Mouse (Mus musculus): ENCODE results near the gene Serpinb1a.
A peak's percentile ranks its signal among the peaks of the same experiment; 100 is the strongest.

Serpinb1a gene

DNA sequence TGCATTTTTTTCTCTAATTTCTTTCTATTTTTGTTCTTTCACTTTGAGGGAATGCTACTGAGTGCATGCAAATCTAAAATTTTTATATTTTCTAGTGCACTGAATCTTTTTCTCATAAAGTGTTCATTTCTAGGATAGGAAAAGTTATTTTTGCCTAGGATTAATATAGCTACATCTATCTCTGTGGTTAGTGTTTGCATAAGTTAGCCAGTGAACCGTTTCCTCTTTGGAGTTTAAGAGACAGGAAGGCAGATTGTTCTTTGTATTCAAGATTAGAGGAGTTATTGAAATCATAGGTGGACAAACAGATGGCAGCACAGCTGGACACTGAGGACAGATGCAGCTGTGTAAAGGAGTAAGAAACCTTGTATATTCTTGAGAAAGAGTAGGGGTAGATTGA is 11.7 kb downstream of the Serpinb1a start:
- DNase-seq (ENCODE audit: low spot score in 2 of 2), result no peak

DNA sequence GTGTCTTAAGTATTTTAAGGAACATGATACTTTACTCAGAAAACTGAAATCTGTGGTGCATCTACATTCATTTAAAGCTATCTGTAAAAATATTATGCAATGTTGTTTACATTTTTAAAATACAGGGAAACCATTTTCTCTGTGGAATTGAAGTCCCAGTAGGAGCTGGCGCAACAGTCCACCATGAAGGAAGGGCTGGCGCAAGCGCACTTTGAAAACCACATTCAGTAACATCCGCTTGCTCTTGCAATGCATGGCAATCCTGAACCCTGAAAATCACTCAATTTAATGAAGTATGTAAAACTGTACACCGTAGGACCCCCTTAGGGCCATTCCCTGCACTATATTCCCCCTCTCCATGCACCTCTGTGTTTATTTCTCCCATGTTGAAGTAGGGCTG is 16.5 kb downstream of the Serpinb1a start:
- DNase-seq (ENCODE audit: low spot score in 2 of 2), result no peak

DNA sequence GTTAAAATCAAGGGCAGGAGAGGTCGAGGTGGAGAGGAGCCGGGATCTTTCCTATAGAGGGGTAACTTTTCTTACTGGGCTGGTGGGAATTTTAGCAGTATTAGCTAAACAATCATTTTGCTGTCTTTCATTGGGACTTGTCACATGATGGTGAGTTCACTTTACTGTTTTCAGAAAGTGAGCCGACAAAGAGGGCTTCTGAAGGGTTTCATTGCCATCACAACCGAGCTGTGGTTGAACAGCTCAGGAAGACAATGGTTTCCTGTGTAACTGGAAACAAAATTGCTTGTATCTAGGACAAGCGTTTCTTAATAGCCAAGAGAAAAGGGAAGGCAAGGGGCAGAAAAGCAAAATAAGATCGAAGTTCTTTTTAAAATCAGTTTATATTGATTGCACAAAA is 17.7 kb downstream of the Serpinb1a start:
- DNase-seq (ENCODE audit: low spot score in 2 of 2), result no peak

DNA sequence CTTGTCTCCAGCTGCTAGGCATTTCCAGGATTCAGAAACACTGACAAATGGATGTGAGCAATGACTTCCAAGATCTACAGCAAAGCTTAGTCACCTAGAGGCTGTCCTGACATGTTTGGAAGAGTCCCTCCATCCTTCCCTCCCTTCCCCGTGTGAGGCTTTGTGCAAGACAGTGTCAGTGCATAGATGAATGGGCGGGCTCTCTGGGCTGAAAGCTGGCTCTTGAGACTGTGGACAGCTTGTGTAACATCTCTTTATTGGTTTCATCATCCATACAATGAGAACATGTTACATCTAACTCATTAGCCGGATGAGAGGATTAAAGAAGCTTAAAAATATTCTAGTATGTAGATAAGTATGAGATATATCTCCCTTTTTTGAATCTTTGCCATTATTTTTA is 18.2 kb downstream of the Serpinb1a start:
- no peak for DNase-seq (ENCODE audit: low spot score in 2 of 2)

DNA sequence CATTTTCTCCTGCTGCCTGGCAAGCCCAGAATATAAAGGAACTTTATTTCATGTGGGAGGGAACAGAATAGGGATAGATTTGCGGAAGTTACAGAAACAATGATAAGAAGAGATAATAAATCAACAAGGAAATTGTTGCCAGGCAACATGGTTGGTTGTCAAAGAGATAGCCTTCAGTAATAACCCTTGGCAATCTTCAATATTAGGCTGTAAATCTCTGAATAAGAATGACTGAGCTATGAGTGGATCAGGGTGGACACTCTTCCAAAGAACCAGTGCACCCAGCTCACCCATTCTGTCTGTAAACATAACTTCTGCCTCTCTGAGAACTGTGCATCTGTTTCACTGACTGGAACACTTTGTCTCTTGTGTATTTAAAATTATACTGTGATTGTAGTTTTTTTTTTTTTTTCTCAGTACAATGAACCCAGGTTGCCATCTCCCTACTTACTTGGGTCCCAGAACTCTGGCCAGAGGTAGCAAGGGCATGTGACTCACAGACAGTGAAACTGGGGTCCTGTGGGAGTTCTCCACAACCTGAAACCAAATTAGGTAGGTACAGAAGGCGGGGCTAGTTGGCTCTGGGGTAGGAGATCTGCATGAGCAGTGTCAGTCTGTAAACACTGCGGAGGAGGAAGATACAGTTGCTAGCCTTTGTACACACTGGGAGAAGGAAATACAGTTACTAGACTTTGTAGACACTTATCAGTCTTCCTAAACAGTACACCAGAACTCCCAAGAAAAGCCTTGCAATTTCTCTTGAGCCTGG is 19.3 kb downstream of the Serpinb1a start:
- peak in 1 of 2 experiments; percentile 31 for DNase-seq (ENCODE audit: low spot score in 2 of 2)

DNA sequence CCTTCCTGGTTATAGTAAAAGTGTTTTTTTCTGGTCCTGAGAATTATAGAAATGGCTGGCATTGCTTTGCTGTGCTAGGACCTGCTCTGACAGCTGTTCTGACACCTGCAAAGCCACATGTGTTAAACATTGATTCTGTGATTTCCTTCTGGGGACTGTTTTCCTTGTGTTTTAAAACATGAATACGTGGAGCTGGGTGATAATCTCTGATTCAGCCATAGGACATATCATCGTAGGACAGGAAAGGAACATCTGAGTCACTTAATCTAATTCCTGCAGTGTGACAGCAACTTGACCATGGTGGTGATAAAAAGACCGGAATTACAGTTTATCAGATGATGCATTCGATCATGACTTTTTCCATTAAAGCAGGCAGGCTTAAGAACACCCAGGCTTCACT is 22.1 kb downstream of the Serpinb1a start:
- DNase-seq (ENCODE audit: low spot score in 2 of 2), result no peak

DNA sequence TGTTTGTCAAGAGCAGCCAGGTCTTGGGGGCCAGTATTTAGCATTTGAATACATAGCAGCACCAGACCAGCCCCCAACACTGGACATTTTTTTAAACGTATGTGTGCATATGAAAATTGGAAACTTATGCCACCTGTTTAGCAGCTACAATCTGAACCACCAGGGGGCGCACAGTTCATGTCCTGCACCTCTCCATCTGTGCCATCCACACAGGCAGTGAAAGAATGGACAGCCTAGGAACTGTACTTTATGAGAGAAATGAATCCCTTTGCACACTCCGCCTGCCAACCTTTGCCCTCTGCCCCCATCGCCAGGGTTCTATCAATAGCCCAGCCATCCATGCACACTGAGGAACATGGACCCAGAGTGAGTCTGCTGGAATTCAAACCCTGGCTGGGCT is 23.0 kb downstream of the Serpinb1a start:
- peak; percentile 56 to 76 for DNase-seq (ENCODE audit: low spot score in 2 of 2)

DNA sequence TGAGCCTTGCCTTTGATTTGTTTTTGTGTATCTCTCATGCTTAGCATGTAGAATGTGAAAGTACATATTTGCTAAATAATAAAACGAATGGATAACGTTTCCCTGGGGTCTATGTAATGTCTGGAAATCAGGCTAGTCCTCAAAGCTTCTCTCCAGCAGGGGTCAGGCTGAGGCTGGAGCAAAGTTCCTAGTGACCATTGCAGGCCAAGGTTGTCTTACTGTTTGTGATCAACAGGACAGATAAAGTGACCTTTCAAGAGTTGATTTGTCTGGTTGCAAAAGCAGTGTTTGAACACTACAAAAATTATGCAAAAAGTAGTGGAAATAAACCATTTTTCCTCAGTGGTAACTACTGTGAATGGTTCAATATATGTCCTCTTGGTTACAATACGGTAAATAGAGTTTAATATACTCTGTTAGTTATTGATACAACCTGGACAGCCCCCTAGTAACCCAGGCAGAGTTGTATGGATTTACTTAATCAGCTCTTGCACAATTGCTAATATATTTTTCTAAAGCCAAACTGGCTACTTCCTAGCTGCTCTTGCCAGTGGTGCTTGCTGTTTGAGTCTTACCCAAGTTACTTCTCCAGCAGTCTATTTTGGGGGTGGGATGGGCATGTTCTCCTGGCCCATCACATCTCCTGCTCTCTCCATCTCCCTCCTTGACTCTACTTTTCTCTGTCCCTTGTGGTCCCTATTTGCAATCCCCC is 23.7 kb downstream of the Serpinb1a start:
- DNase-seq (ENCODE audit: low spot score in 2 of 2), result no peak

DNA sequence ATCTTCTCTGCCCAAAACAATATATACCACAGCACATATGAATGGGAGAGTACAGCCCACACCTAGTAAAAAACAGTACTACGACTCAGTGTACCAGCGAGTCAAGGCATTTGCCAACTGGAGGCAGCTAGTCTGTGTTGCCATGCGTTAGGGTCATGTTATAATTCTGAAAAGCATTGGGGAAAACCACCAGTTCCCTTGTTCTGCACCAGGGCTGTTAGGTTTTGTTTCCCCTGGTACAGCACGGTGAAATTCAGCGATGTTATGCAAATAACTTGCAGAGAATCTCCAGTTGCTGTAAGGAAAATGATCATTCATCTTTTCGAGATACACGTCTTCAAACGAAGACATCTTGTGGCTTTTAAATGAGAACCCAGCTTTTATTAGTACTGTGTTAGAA is 25.4 kb downstream of the Serpinb1a start:
- DNase-seq (ENCODE audit: low spot score in 2 of 2), result no peak

DNA sequence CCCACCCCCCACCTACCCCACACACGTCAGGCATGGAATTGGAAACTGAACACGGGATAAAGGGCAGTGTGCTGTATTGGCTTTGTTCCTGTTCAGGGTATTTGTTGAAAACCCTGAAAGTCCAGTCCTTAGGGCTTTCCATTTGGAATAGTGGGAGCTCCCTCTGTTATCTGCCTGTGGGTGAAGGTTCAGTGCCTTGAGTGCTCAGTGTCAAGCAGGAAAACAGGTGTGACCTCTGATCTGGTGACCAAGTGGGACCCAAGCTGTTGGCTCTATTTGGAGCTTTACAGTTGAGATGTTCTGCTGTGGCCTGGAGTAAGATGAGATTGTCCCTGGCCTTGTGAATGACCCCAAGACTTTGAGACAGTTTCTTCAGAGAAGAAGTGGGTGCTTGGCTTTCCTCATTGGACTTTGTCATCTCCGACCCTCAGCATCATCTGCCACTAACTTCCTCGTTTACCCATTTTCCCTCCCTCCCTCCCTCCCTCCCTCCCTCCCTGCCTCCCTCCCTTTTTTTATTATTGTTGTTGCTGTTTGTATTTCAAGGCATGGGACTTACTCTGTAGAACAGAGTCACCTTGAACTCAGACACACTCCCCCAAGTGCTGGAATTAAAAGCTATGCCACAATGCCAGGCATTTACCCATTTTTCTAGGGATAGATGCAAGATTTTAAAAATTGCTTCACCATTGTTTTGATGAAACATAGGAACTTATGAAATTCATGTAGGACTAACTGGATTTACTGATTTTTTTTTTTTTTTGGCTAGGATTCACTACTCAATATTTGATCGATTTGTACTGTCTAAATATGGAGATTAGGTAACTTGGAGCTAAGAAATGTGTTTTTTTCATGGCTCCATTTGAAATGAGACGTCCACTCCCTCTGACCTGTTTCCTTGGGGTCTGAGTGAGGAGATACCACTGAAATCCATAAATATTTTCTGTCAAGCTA is 26.3 kb downstream of the Serpinb1a start:
- no peak for DNase-seq (ENCODE audit: low spot score in 2 of 2)

DNA sequence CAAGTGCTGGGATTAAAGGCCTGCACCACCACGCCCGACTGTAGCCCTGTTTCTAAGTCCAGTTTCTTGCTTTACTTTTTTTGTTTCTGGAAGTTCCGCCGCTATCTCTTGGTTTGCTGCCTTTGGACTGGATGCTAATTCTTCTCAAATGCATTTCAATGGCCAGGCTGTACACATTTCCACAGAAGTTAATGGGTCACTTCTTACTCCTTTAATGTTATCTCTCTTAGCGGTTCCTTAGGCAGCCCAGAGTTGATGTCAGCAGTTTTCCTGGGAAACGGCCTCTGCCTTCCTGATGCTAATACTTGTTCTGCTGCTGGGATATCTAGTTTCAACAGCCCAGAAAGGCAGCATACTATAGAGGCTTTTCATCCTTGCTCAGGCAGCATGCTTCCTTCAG is 27.9 kb downstream of the Serpinb1a start:
- DNase-seq (ENCODE audit: low spot score in 2 of 2), result no peak

DNA sequence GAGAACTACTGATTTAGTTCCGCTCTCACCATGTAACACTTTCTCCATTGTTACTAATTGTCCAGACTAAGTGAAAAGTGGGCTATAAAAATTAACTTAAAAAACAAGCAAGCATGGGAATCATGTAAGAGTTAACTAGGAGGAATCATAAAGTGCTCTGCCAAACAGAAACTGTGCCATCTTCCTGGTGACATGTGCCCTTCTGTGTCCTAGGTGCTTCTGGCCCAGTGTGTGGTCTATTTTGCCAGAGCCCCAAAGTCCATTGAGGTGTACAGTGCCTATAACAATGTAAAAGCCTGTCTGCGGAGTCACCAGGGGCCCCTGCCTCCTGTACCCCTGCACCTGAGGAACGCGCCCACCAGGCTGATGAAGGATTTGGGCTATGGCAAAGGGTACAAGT is 29.3 kb downstream of the Serpinb1a start:
- no peak for DNase-seq (ENCODE audit: low spot score in 2 of 2)

DNA sequence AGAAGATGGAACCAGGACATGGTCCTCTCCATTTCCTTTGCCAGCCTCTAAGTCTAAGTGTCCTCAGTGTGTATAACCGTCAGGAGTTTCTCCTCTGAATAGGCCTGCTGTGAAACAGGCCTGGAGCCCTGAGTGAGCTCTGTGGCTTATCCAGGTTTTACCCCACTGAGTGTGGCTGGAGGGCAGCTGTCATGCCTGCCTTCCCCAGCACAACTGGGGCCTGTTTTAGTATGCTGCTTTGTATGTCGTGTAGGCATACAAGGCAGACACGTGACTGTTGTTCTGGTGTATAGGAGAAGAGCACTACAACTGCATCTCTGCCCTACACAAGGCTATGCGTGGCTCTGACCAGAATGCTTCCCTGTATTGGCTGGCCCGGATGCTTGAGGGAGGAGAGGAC is 31.1 kb downstream of the Serpinb1a start:
- no peak for DNase-seq (ENCODE audit: low spot score in 2 of 2)

DNA sequence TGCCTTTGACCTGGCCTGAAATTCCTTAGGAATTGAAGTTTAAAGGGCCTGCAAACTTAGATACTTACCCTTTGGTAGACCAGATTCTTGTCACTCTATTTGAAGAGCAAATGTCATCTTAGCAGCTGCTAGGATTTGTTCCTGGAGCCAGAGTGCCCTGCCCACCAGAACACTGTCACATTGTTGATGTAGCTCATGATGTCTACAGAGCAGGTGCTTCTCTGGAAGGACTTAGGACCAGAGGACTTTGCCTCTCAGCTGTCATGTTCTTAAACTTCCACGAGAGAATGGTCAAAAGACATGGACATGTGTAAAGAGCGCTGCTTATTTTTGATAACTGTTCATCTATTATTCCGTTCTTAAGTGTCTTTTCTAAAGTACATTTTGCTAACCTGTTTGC is 31.7 kb downstream of the Serpinb1a start:
- no peak for DNase-seq (ENCODE audit: low spot score in 2 of 2)

DNA sequence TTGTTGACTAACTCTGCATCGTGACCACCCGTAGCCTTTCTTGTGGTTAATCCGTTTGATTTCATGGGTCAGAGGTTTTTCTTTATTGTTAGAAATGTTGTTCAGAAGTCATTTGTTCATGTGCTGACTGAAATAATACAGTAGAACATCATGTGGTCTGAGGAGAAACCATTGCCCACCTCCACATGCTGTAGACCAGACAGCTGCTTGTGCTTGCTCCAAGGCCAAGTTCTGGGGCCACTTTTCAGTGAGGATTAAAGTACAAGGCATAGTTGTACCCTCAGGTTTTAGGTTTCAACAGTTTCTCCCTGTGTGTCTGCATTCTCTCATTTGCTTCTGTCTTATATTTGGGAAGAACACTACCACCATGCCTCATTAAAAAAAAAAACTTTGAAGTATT is 43.4 kb downstream of the Serpinb1a start:
- DNase-seq (ENCODE audit: low spot score in 2 of 2), result no peak

DNA sequence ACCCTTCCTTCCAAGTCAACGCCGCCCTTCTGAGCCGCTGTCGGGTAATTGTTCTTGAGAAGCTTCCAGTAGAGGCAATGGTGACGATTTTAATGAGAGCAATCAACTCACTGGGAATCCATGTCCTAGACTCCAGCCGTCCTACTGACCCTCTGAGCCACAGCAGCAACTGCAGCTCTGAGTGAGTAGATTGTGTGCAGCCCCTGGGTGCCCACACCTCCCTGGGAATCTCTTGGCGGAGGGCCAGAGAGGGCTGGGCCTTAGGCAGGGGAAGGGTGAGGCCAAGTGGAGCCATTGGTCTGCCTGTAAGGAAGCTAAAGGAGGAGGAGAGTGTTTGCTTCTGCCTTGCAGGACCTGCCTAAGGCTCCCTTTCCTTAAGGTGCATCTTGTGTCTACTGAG is 44.2 kb downstream of the Serpinb1a start:
- DNase-seq (ENCODE audit: low spot score in 2 of 2), result no peak

DNA sequence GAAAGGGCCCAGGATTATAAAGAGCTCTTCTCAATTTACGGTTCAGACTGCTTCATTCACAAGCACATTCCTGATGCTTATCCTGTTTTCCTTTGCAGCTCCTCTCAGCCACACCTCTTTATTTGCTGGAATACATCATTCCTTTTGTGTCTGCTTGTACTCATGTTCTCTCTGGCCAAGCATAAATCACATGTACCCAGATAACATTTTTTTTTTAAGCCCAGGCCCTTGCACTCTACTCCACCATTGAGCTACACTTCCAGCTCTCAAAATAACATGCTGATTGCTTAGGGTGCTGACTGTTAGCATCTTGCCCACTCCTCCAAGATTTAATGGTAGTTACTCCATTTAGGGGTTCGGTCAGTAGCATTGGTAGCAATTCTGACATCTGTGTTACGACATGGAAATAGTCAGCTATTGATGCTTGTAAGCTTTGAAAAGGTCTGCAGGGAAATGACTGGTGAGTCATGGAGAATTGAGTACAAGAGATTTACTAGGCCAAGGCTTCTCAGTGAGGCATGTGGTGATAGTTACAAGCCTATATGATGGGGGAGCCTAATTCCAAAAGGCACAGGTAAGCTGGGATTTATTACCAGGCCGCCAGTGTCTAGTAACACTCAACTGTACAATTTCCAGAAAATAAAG is 47.2 kb downstream of the Serpinb1a start:
- no peak for DNase-seq (ENCODE audit: low spot score in 2 of 2)

DNA sequence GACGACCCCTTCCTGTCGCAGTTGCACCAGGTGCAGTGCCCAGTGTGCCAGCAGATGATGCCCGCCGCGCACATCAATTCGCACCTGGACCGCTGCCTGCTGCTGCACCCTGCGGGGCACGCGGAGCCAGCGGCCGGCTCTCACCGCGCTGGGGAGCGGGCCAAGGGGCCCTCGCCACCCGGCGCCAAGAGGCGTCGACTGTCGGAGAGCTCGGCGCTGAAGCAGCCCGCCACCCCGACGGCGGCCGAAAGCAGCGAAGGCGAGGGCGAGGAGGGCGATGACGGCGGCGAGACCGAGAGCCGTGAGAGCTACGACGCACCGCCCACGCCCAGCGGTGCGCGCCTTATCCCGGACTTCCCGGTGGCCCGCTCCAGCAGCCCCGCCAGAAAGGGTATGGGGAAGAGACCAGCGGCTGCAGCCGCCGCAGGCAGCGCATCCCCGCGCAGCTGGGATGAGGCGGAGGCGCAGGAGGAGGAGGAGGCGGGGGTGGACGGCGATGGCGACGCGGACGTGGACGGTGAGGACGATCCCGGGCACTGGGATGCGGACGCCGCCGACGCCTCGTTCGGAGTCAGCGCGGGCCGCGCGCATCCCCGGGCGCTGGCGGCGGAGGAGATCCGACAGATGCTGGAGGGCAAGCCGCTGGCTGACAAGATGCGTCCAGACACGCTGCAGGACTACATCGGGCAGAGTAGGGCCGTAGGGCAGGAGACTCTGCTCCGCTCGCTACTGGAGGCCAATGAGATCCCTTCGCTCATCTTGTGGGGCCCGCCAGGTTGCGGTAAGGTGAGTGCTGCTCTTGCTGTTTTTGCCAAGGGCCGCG is 48.5 kb downstream of the Serpinb1a start, which contains the start of gene D930007J09Rik:
Gene D930007J09Rik (minus strand): TSS at position 591 of the 823 bp plus-strand sequence.
- peak; percentile 11 to 26 for DNase-seq (ENCODE audit: low spot score in 2 of 2)

DNA sequence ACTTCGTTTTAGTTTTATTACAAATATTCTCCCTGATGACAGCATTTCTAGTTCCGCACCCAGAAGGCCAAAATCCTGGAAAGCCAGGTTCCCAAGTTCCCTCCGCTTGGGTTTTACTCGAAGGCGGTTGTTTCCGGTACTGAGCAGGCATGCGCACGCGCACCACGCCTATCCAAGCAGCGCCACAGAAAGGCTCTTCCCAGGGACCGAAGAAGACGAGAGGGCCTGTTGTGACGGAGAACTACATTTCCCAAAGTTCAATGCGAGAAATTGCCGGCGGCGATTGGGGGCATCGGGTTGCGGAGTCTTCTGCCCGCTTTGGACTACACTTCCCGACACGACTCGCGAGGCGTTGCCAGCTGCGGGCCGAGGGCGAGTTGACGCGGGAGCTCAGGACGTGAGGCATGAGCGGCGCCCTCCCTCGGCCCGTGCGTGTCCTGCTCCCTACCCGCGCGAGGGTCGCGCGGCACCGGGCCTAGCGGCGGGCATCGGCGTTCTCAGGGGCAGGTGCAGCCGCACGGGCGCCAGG is 49.2 kb downstream of the Serpinb1a start, which contains the start of gene Wrnip1:
Gene Wrnip1 (plus strand): TSS at position 346 of the 529 bp plus-strand sequence.
- DNase-seq (ENCODE audit: low spot score in 2 of 2), result peak; percentile 80 to 87

DNA sequence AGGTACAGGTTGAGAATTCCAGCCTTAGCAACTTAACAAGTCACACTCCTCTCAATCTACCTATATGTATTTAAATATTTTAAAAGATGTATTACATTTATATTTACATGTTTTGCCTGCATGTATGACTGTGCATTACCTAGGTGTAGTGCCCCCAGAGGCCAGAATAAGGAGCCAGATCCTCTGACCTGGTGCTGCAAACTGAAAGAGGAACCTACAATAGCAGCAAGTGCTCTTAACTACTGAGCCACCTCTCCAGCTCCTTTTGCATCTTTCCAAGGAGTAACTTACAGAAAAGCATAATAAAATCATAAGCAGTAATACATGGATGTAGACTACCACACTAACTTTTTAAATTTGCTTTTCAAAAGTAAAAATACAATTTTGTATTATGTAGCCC is 50.1 kb downstream of the Serpinb1a start:
- DNase-seq (ENCODE audit: low spot score in 2 of 2), result peak in 1 of 2 experiments; percentile 28
